Mouse (Mus musculus) forebrain, embryonic 15.5 days (tissue): ENCODE results near the gene Dnmbp. TPM values are rescaled to one million over a fixed set of nuclear protein-coding genes. Genes with fewer than 3 reads are reported as not detected.

Experiments used
- ATAC-seq: fragments of 200-750 bp; cut with Nextera tagmentation; replicated peaks from 2 replicates; pipeline ENCODE4 v1.8.0; 2017; ENCODE audit warnings: mild to moderate bottlenecking, moderate TSS enrichment, moderate library complexity
- H3K27ac ChIP-seq: fragments of 300-500 bp; sonication (generic); replicated peaks from 2 replicates; pipeline ENCODE4 v1.5.1; 2015; ENCODE audit warnings: mild to moderate bottlenecking, inconsistent platforms
- H3K27me3 ChIP-seq: fragments of 300-500 bp; sonication (generic); 2 replicates; pipeline ENCODE4 v1.6.1; 2015; ENCODE audit warnings: inconsistent platforms
- H3K36me3 ChIP-seq: fragments of 300-500 bp; sonication (generic); 2 replicates; pipeline ENCODE4 v1.6.1; 2015; ENCODE audit warnings: mild to moderate bottlenecking, inconsistent platforms
- H3K4me1 ChIP-seq: fragments of 300-500 bp; sonication (generic); 2 replicates; pipeline ENCODE4 v1.6.1; 2015; ENCODE audit warnings: inconsistent platforms
- H3K4me2 ChIP-seq: fragments of 300-500 bp; sonication (generic); replicated peaks from 2 replicates; pipeline ENCODE4 v1.6.1; 2015; ENCODE audit warnings: mild to moderate bottlenecking, inconsistent platforms
- H3K4me3 ChIP-seq: fragments of 300-500 bp; sonication (generic); 2 replicates; pipeline ENCODE4 v1.5.1; 2015; ENCODE audit warnings: mild to moderate bottlenecking, inconsistent platforms
- H3K9ac ChIP-seq: fragments of 300-500 bp; sonication (generic); replicated peaks from 2 replicates; pipeline ENCODE4 v1.6.1; 2015; ENCODE audit warnings: mild to moderate bottlenecking, inconsistent platforms
- H3K9me3 ChIP-seq: fragments of 300-500 bp; sonication (generic); 2 replicates; pipeline ENCODE4 v1.6.1; 2016; ENCODE audit warnings: inconsistent platforms
- WGBS: fragments of 180-500 bp; shearing (Covaris S2); methylation state at CpG from one replicate; pipeline ENCODE4 v1.1.7; 2015; ENCODE audit warnings: mixed read lengths; 5-methylcytosine and 5-hydroxymethylcytosine counted together
- polyA plus RNA-seq: library from polyadenylated mRNA; unstranded; fragments of >200 nt; fragmentation: Nextera tagmentation; extraction: Ambion mirVana; gene quantifications from 2 replicates; pipeline ENCODE4 v1.2.1, GENCODE M21; 2015

Gene Dnmbp
- polyA plus RNA-seq, 1 experiment from 2014 or later: 8.7 TPM

GRCm38 (mm10) chr19:43938355-43938754 is 1.6 kb downstream of the Dnmbp start:
- WGBS: 58% methylated on average over 11 of the region's 11 CpGs
- Histone ChIP-seq H3K4me2 (no peak overlapping the region), H3K4me3 (no peak overlapping the region), H3K27ac (no peak overlapping the region), H3K4me1 (peaks cover 8% of the 10 kb centered on the region; the same call in 1 of the 2 replicates), H3K9me3 (no peaks in the 10 kb centered on the region), H3K27me3 (no peaks in the 10 kb centered on the region), H3K9ac (no peak overlapping the region), H3K36me3 (no peaks in the 10 kb centered on the region)
- no peak for ATAC-seq

- H3K4me2 ChIP-seq: no peak overlapping the region
- no peaks in the 10 kb centered on the region for H3K9me3 ChIP-seq
- H3K27ac ChIP-seq: no peak overlapping the region
- WGBS: 92% methylated on average over 6 of the region's 6 CpGs
- no peak for ATAC-seq
- H3K9ac ChIP-seq: no peak overlapping the region
- H3K4me3 ChIP-seq: no peak overlapping the region
- peaks cover 8% of the 10 kb centered on the region; the same call in 1 of the 2 replicates for H3K4me1 ChIP-seq
- no peaks in the 10 kb centered on the region for H3K36me3 ChIP-seq
- H3K27me3 ChIP-seq: no peaks in the 10 kb centered on the region
Observed at GRCm38 (mm10) chr19:43930926-43931325, 9.1 kb downstream of the Dnmbp start.

GRCm38 (mm10) chr19:43930366-43930765 is 9.6 kb downstream of the Dnmbp start:
- Histone ChIP-seq H3K9ac (no peak overlapping the region), H3K9me3 (no peaks in the 10 kb centered on the region), H3K4me2 (no peak overlapping the region), H3K27me3 (no peaks in the 10 kb centered on the region), H3K4me3 (no peak overlapping the region), H3K27ac (no peak overlapping the region), H3K36me3 (no peaks in the 10 kb centered on the region), H3K4me1 (peaks cover 8% of the 10 kb centered on the region; the same call in 1 of the 2 replicates)
- ATAC-seq: no peak
- WGBS: 51% methylated on average over 7 of the region's 7 CpGs

- Histone ChIP-seq H3K4me3 (no peak overlapping the region), H3K27me3 (no peaks in the 10 kb centered on the region), H3K4me2 (no peak overlapping the region), H3K27ac (no peak overlapping the region), H3K4me1 (peaks cover 8% of the 10 kb centered on the region; the same call in 1 of the 2 replicates), H3K9ac (no peak overlapping the region), H3K9me3 (no peaks in the 10 kb centered on the region), H3K36me3 (no peaks in the 10 kb centered on the region)
- no peak for ATAC-seq
- 20% methylated on average over 11 of the region's 11 CpGs for WGBS
Observed at GRCm38 (mm10) chr19:43929869-43930268, 10.1 kb downstream of the Dnmbp start.

- no peaks in the 10 kb centered on the region for H3K9me3 ChIP-seq
- H3K27ac ChIP-seq: no peak overlapping the region
- H3K4me3 ChIP-seq: no peak overlapping the region
- no peak overlapping the region for H3K9ac ChIP-seq
- 80% methylated on average over 5 of the region's 5 CpGs for WGBS
- H3K4me1 ChIP-seq: peaks cover 8% of the 10 kb centered on the region; the same call in 1 of the 2 replicates
- no peak overlapping the region for H3K4me2 ChIP-seq
- no peaks in the 10 kb centered on the region for H3K27me3 ChIP-seq
- H3K36me3 ChIP-seq: no peaks in the 10 kb centered on the region
- no peak for ATAC-seq
Observed at GRCm38 (mm10) chr19:43927967-43928366, 12.0 kb downstream of the Dnmbp start.

- 46% methylated on average over 10 of the region's 10 CpGs for WGBS
- Histone ChIP-seq H3K9me3 (no peaks in the 10 kb centered on the region), H3K36me3 (no peaks in the 10 kb centered on the region), H3K4me2 (no peak overlapping the region), H3K9ac (no peak overlapping the region), H3K4me3 (no peak overlapping the region), H3K27ac (no peak overlapping the region), H3K4me1 (peaks cover 8% of the 10 kb centered on the region; the same call in 1 of the 2 replicates), H3K27me3 (no peaks in the 10 kb centered on the region)
- ATAC-seq: no peak; the same call in 1 of the 2 replicates
Observed at GRCm38 (mm10) chr19:43927057-43927456, 12.9 kb downstream of the Dnmbp start.

- Histone ChIP-seq H3K4me2 (no peak overlapping the region), H3K4me1 (peaks cover 8% of the 10 kb centered on the region; the same call in 1 of the 2 replicates), H3K4me3 (no peak overlapping the region), H3K9ac (no peak overlapping the region), H3K9me3 (no peaks in the 10 kb centered on the region), H3K36me3 (no peaks in the 10 kb centered on the region), H3K27me3 (no peaks in the 10 kb centered on the region), H3K27ac (no peak overlapping the region)
- WGBS: 74% methylated on average over 10 of the region's 10 CpGs
- no peak for ATAC-seq
Observed at GRCm38 (mm10) chr19:43926141-43926987, 13.6 kb downstream of the Dnmbp start.

GRCm38 (mm10) chr19:43924361-43924760 is 15.6 kb downstream of the Dnmbp start:
- H3K9ac ChIP-seq: no peak overlapping the region
- H3K4me2 ChIP-seq: no peak overlapping the region
- WGBS: 79% methylated on average over 7 of the region's 8 CpGs
- no peaks in the 10 kb centered on the region for H3K9me3 ChIP-seq
- no peak overlapping the region for H3K4me3 ChIP-seq
- H3K36me3 ChIP-seq: no peaks in the 10 kb centered on the region
- peaks cover 8% of the 10 kb centered on the region; the same call in 1 of the 2 replicates for H3K4me1 ChIP-seq
- H3K27ac ChIP-seq: no peak overlapping the region
- no peaks in the 10 kb centered on the region for H3K27me3 ChIP-seq
- no peak for ATAC-seq

GRCm38 (mm10) chr19:43922963-43923362 is 17.0 kb downstream of the Dnmbp start:
- Histone ChIP-seq H3K9me3 (no peaks in the 10 kb centered on the region), H3K4me1 (peaks cover 8% of the 10 kb centered on the region; the same call in 1 of the 2 replicates), H3K9ac (no peak overlapping the region), H3K27me3 (no peaks in the 10 kb centered on the region), H3K4me3 (no peak overlapping the region), H3K36me3 (no peaks in the 10 kb centered on the region), H3K27ac (no peak overlapping the region), H3K4me2 (no peak overlapping the region)
- no peak for ATAC-seq
- WGBS: 92% methylated on average over 7 of the region's 7 CpGs

GRCm38 (mm10) chr19:43921410-43921809 is 18.6 kb downstream of the Dnmbp start:
- 57% methylated on average over 13 of the region's 13 CpGs for WGBS
- no peak for ATAC-seq
- Histone ChIP-seq H3K4me1 (no peaks in the 10 kb centered on the region), H3K36me3 (no peaks in the 10 kb centered on the region), H3K9ac (no peak overlapping the region), H3K9me3 (no peaks in the 10 kb centered on the region), H3K4me2 (no peak overlapping the region), H3K27me3 (no peaks in the 10 kb centered on the region), H3K4me3 (no peak overlapping the region), H3K27ac (no peak overlapping the region)

- Histone ChIP-seq H3K4me1 (no peaks in the 10 kb centered on the region), H3K27ac (no peak overlapping the region), H3K4me3 (no peak overlapping the region), H3K9me3 (no peaks in the 10 kb centered on the region), H3K27me3 (no peaks in the 10 kb centered on the region), H3K36me3 (no peaks in the 10 kb centered on the region), H3K9ac (no peak overlapping the region), H3K4me2 (no peak overlapping the region)
- no peak for ATAC-seq
- 24% methylated on average over 32 of the region's 32 CpGs for WGBS
Observed at GRCm38 (mm10) chr19:43920453-43921300, 19.3 kb downstream of the Dnmbp start.

- Histone ChIP-seq H3K27me3 (no peaks in the 10 kb centered on the region), H3K4me1 (no peaks in the 10 kb centered on the region), H3K9me3 (no peaks in the 10 kb centered on the region), H3K4me3 (no peak overlapping the region), H3K36me3 (no peaks in the 10 kb centered on the region), H3K4me2 (no peak overlapping the region), H3K9ac (no peak overlapping the region), H3K27ac (no peak overlapping the region)
- no peak for ATAC-seq
- 91% methylated on average over 4 of the region's 4 CpGs for WGBS
Observed at GRCm38 (mm10) chr19:43919841-43920240, 20.1 kb downstream of the Dnmbp start.
